Mouse (Mus musculus) stomach, postnatal 0 days (tissue): ENCODE results near the gene AI481877. TPM values are rescaled to one million over a fixed set of nuclear protein-coding genes. Genes with fewer than 3 reads are reported as not detected.

ENCODE experiments used
- ATAC-seq: fragments of 200-750 bp; cut with Nextera tagmentation; 2 replicates; pipeline ENCODE4 v1.8.0; 2017; ENCODE audit not compliant: low FRiP score, low TSS enrichment
- DNase-seq: peaks from one replicate; pipeline ENCODE4 v3.0.0-alpha.2; 2016; ENCODE audit warnings: low spot score
- H3K27ac ChIP-seq: fragments of 300-500 bp; sonication (generic); replicated peaks from 2 replicates; pipeline ENCODE4 v1.5.1; 2014; ENCODE audit warnings: mild to moderate bottlenecking, control low read depth
- H3K27me3 ChIP-seq: fragments of 300-500 bp; sonication (generic); 2 replicates; pipeline ENCODE4 v1.6.1; 2014; ENCODE audit warnings: low read length; ENCODE audit not compliant: control insufficient read depth, insufficient read depth
- H3K36me3 ChIP-seq: fragments of 300-500 bp; sonication (generic); 2 replicates; pipeline ENCODE4 v1.6.1; 2014; ENCODE audit warnings: low read length, mixed read lengths; ENCODE audit not compliant: control insufficient read depth, insufficient read depth
- H3K4me1 ChIP-seq: fragments of 300-500 bp; sonication (generic); replicated peaks from 2 replicates; pipeline ENCODE4 v1.6.1; 2014; ENCODE audit warnings: antibody characterized with exemption; ENCODE audit not compliant: control insufficient read depth, insufficient read depth
- H3K4me2 ChIP-seq: fragments of 300-500 bp; sonication (generic); replicated peaks from 2 replicates; pipeline ENCODE4 v1.6.1; 2014; ENCODE audit warnings: low read depth, mild to moderate bottlenecking, control low read depth, moderate library complexity
- H3K4me3 ChIP-seq: fragments of 300-500 bp; sonication (generic); 2 replicates; pipeline ENCODE4 v1.5.1; 2014; ENCODE audit warnings: low read depth, low read length, control low read depth
- H3K9ac ChIP-seq: fragments of 300-500 bp; sonication (generic); 2 replicates; pipeline ENCODE4 v1.6.1; 2014; ENCODE audit warnings: mild to moderate bottlenecking, low read length, control low read depth, mixed read lengths
- H3K9me3 ChIP-seq: fragments of 300-500 bp; sonication (generic); 2 replicates; pipeline ENCODE4 v1.6.1; 2016; ENCODE audit warnings: low read length; ENCODE audit not compliant: control insufficient read depth
- CTCF ChIP-seq: IDR thresholded peaks from 2 replicates; pipeline ENCODE4 v1.5.1; 2016; ENCODE audit warnings: antibody characterized with exemption, low read depth, mild to moderate bottlenecking, moderate library complexity
- EP300 ChIP-seq: optimal IDR thresholded peaks from 2 replicates; pipeline ENCODE3; 2016; ENCODE audit warnings: antibody characterized with exemption
- WGBS: fragments of 180-500 bp; shearing (Covaris S2); extraction: QIAGEN DNeasy Blood & Tissue Kit; methylation state at CpG from one replicate; pipeline ENCODE4 v1.1.7; 2014; 5-methylcytosine and 5-hydroxymethylcytosine counted together
- polyA plus RNA-seq: library from polyadenylated mRNA; unstranded; fragments of >200 nt; fragmentation: Nextera tagmentation; extraction: Ambion mirVana; gene quantifications from 2 replicates; pipeline ENCODE4 v1.2.1, GENCODE M21; 2015

Gene AI481877
- polyA plus RNA-seq, 1 experiment from 2014 or later: 1.2 TPM

GRCm38 (mm10) chr4:59108721-59109120 lies 30.1 kb downstream of the AI481877 start:
- no peaks in the 10 kb centered on the region for H3K4me1 ChIP-seq
- 85% methylated on average over 4 of the region's 4 CpGs for WGBS
- no peak overlapping the region for H3K4me2 ChIP-seq
- DNase-seq (no peak), ATAC-seq (no peak)
- no peak overlapping the region for H3K9ac ChIP-seq
- no peak overlapping the region for H3K4me3 ChIP-seq
- TF ChIP-seq EP300 (no peak), CTCF (no peak)
- H3K27me3 ChIP-seq: no peaks in the 10 kb centered on the region
- H3K36me3 ChIP-seq: no peaks in the 10 kb centered on the region
- no peak overlapping the region for H3K27ac ChIP-seq
- no peaks in the 10 kb centered on the region for H3K9me3 ChIP-seq

- TF ChIP-seq CTCF (no peak), EP300 (no peak)
- Histone ChIP-seq H3K9me3 (no peaks in the 10 kb centered on the region), H3K36me3 (no peaks in the 10 kb centered on the region), H3K27me3 (no peaks in the 10 kb centered on the region), H3K27ac (no peak overlapping the region), H3K9ac (no peak overlapping the region), H3K4me3 (no peak overlapping the region), H3K4me2 (no peak overlapping the region), H3K4me1 (no peaks in the 10 kb centered on the region)
- ATAC-seq (no peak), DNase-seq (no peak)
- 62% methylated on average over 2 of the region's 2 CpGs for WGBS
These were observed 30.9 kb downstream of the AI481877 start for GRCm38 (mm10) chr4:59107886-59108285.

GRCm38 (mm10) chr4:59106661-59107060 lies 32.1 kb downstream of the AI481877 start:
- Histone ChIP-seq H3K36me3 (no peaks in the 10 kb centered on the region), H3K4me1 (no peaks in the 10 kb centered on the region), H3K4me2 (no peak overlapping the region), H3K9ac (no peak overlapping the region), H3K4me3 (no peak overlapping the region), H3K27me3 (no peaks in the 10 kb centered on the region), H3K27ac (no peak overlapping the region), H3K9me3 (no peaks in the 10 kb centered on the region)
- no peak for DNase-seq
- 72% methylated on average over 5 of the region's 5 CpGs for WGBS
- TF ChIP-seq CTCF (no peak), EP300 (no peak)
- ATAC-seq: no peak

- Histone ChIP-seq H3K4me3 (no peak overlapping the region), H3K27me3 (no peaks in the 10 kb centered on the region), H3K27ac (no peak overlapping the region), H3K4me1 (no peaks in the 10 kb centered on the region), H3K4me2 (no peak overlapping the region), H3K9ac (no peak overlapping the region), H3K36me3 (no peaks in the 10 kb centered on the region), H3K9me3 (no peaks in the 10 kb centered on the region)
- DNase-seq (no peak), ATAC-seq (no peak)
- WGBS: 96% methylated on average over 2 of the region's 2 CpGs
- TF ChIP-seq EP300 (no peak), CTCF (no peak)
These were observed 34.6 kb downstream of the AI481877 start for GRCm38 (mm10) chr4:59104166-59104565.

- no peaks in the 10 kb centered on the region for H3K9me3 ChIP-seq
- ATAC-seq (peak; percentile 95), DNase-seq (peak; percentile 79)
These were observed 42.4 kb downstream of the AI481877 start for GRCm38 (mm10) chr4:59096393-59096792.

GRCm38 (mm10) chr4:59089391-59089790 lies 49.4 kb downstream of the AI481877 start:
- WGBS: 45% methylated on average over 1 of the region's 1 CpGs
- DNase-seq (no peak), ATAC-seq (no peak)
- no peak overlapping the region for H3K4me2 ChIP-seq
- no peaks in the 10 kb centered on the region for H3K4me1 ChIP-seq
- H3K9ac ChIP-seq: no peak overlapping the region
- H3K27ac ChIP-seq: no peak overlapping the region
- no peaks in the 10 kb centered on the region for H3K36me3 ChIP-seq
- no peak for TF ChIP-seq CTCF
- TF ChIP-seq EP300: no peak
- no peaks in the 10 kb centered on the region for H3K27me3 ChIP-seq
- no peak overlapping the region for H3K4me3 ChIP-seq
- no peaks in the 10 kb centered on the region for H3K9me3 ChIP-seq

More at GRCm38 (mm10) chr4:59096393-59096792, 42.4 kb downstream of the AI481877 start:
- no peak overlapping the region for H3K27ac ChIP-seq
- no peak for TF ChIP-seq EP300
- peak; percentile 99 for TF ChIP-seq CTCF
- no peaks in the 10 kb centered on the region for H3K36me3 ChIP-seq
- H3K27me3 ChIP-seq: no peaks in the 10 kb centered on the region
- no peak overlapping the region for H3K4me2 ChIP-seq
- H3K4me3 ChIP-seq: no peak overlapping the region
- H3K4me1 ChIP-seq: no peaks in the 10 kb centered on the region
- H3K9ac ChIP-seq: no peak overlapping the region
